In the genomic region with DNA sequence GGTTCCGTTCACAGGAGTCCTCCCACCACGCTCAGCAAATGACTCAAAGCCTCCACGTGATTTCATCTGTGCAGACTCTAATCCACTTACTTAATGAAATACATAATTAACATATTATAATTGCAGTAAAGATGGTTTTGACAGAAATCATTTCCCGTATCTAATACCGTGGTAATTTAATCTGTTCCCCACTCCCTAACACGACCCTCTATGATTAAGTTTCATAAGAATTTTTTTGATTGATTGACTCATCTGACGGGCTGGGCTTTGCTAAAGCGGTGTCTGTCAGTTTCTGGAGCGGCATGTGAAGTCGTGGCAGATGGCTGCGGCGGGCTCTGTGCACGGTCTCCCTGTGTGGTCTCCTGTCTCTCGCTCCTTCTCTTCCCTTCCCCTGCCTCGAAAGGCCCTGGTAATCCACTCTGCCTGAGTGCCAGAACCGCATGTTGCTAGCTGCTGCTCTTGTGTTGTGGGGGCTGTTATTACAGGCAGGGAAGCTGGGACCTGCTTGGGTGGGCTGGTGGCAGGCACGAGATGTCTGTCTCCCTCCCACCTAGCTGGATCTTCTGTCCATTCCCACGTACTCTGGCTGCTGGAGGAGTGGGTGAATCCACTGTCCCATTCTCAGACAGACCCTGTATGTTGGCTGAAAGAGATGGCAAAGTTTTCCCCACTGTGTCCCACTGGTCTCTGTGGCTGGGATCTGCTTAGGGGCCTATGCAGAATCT, we compare ENCODE assay signal across 13 mouse cellular contexts.
A peak's percentile ranks its signal among the peaks of the same experiment; 100 is the strongest.
DNase-seq lines count a peak whose midpoint lies in the region; ATAC-seq lines count a peak whose summit lies in the region.
"Had no signal": no experiment of that assay in that cellular context is flagged by ENCODE, and none has a peak within 500 bp of the region (broad histone marks: within the 10 kb centered on the region; RNA-seq: fewer than 3 reads in every experiment).

No protein-coding gene starts in this region.

- no peaks in the 10 kb centered on the region for H3K9me3 ChIP-seq in forebrain, embryonic 16.5 days (ENCODE audit: control insufficient read depth, low read length)
- peaks cover 11% of the 10 kb centered on the region; the same call in 1 of the 2 replicates for H3K9me3 ChIP-seq in midbrain, embryonic 14.5 days (ENCODE audit: control insufficient read depth, low read length)
- H3K9me3 ChIP-seq in heart, embryonic 11.5 days (replicated peaks; ENCODE audit: control insufficient read depth, low read length): peaks cover 4% of the 10 kb centered on the region; the same call in 1 of the 2 replicates
- H3K9me3 ChIP-seq: liver, embryonic 12.5 days had no signal

- peak; percentile 16 to 23 for DNase-seq in layer of hippocampus, postnatal 10 days (ENCODE audit: low spot score in 2 of 2)
- DNase-seq in layer of hippocampus, adult 9-11 months: no peak
- peak; percentile 32 for DNase-seq in brain, embryonic 18.5 days (ENCODE audit: low read depth, low spot score)
- DNase-seq in midbrain, embryonic 14.5 days: peak; percentile 77
- DNase-seq in thymus, postnatal 25 days: no peak
- DNase-seq in spleen, postnatal 14 days (ENCODE audit: low spot score in 2 of 2): no peak
- DNase-seq: thymus, adult 2 months had no signal

- peak; percentile 92 for ATAC-seq in forebrain, embryonic 16.5 days
- ATAC-seq in midbrain, embryonic 14.5 days (ENCODE audit: low FRiP score, low TSS enrichment): peak; percentile 86
- no peak for ATAC-seq in heart, embryonic 11.5 days (replicated peaks; ENCODE audit: insufficient number of reproducible peaks, low FRiP score, low TSS enrichment)
- ATAC-seq: activated CD4-positive, CD25-positive, alpha-beta regulatory T cell, adult 4 months; liver, embryonic 12.5 days had no signal

- H3K4me3 ChIP-seq in forebrain, embryonic 16.5 days (replicated peaks; ENCODE audit: low read length): no peak overlapping the region
- no peak overlapping the region for H3K4me3 ChIP-seq in midbrain, embryonic 14.5 days (replicated peaks; ENCODE audit: low read depth, low read length)
- no peak overlapping the region for H3K4me3 ChIP-seq in heart, embryonic 11.5 days (ENCODE audit: low read depth, low read length)
- H3K4me3 ChIP-seq: liver, embryonic 12.5 days had no signal

- no peak overlapping the region for H3K4me2 ChIP-seq in forebrain, embryonic 16.5 days (ENCODE audit: low read length)
- peak overlapping the region; percentile 18; the same call in 1 of the 2 replicates for H3K4me2 ChIP-seq in midbrain, embryonic 14.5 days (ENCODE audit: low read length)
- no peak overlapping the region for H3K4me2 ChIP-seq in heart, embryonic 11.5 days
- H3K4me2 ChIP-seq: liver, embryonic 12.5 days had no signal

- 34% methylated on average over 18 of the region's 18 CpGs for WGBS in forebrain, embryonic 16.5 days
- 13% methylated on average over 18 of the region's 18 CpGs for WGBS in midbrain, embryonic 14.5 days
- 65% methylated on average over 18 of the region's 18 CpGs for WGBS in heart, embryonic 11.5 days (ENCODE audit: insufficient replicate concordance)

- no peaks in the 10 kb centered on the region for H3K36me3 ChIP-seq in forebrain, embryonic 16.5 days (ENCODE audit: control insufficient read depth, insufficient read depth)
- H3K36me3 ChIP-seq in midbrain, embryonic 14.5 days (ENCODE audit: control insufficient read depth, insufficient read depth, low read length): no peaks in the 10 kb centered on the region
- no peaks in the 10 kb centered on the region for H3K36me3 ChIP-seq in heart, embryonic 11.5 days (ENCODE audit: control insufficient read depth, insufficient read depth, low read length)
- H3K36me3 ChIP-seq: liver, embryonic 12.5 days had no signal

- no peaks in the 10 kb centered on the region for H3K27me3 ChIP-seq in forebrain, embryonic 16.5 days (replicated peaks; ENCODE audit: control insufficient read depth, insufficient read depth, low read length)
- H3K27me3 ChIP-seq in midbrain, embryonic 14.5 days (ENCODE audit: control insufficient read depth, insufficient read depth, low read length): peaks cover 2% of the 10 kb centered on the region
- H3K27me3 ChIP-seq in heart, embryonic 11.5 days (ENCODE audit: control insufficient read depth, insufficient read depth, low read length): no peaks in the 10 kb centered on the region
- H3K27me3 ChIP-seq: CH12.LX; liver, embryonic 12.5 days had no signal

- H3K4me1 ChIP-seq in forebrain, embryonic 16.5 days (replicated peaks; ENCODE audit: control insufficient read depth, insufficient read depth, low read length): peaks cover 18% of the 10 kb centered on the region
- H3K4me1 ChIP-seq in midbrain, embryonic 14.5 days (ENCODE audit: control insufficient read depth, insufficient read depth, low read length): peaks cover 15% of the 10 kb centered on the region
- peaks cover 4% of the 10 kb centered on the region; the same call in 1 of the 2 replicates for H3K4me1 ChIP-seq in heart, embryonic 11.5 days (ENCODE audit: control insufficient read depth, insufficient read depth, low read length)
- H3K4me1 ChIP-seq: liver, embryonic 12.5 days had no signal

- no peak overlapping the region for H3K27ac ChIP-seq in forebrain, embryonic 16.5 days (ENCODE audit: low read length)
- H3K27ac ChIP-seq in midbrain, embryonic 14.5 days (replicated peaks; ENCODE audit: low read depth, low read length): no peak overlapping the region
- no peak overlapping the region for H3K27ac ChIP-seq in heart, embryonic 11.5 days (ENCODE audit: low read depth, low read length)
- H3K27ac ChIP-seq: kidney, postnatal 0 days; liver, embryonic 12.5 days had no signal

- H3K9ac ChIP-seq in forebrain, embryonic 16.5 days (replicated peaks; ENCODE audit: low read depth, low read length): no peak overlapping the region
- no peak overlapping the region; the same call in 1 of the 2 replicates for H3K9ac ChIP-seq in midbrain, embryonic 14.5 days (replicated peaks; ENCODE audit: low read length)
- H3K9ac ChIP-seq in heart, embryonic 11.5 days (ENCODE audit: low read depth, low read length): no peak overlapping the region
- H3K9ac ChIP-seq: liver, embryonic 12.5 days had no signal

Comparison
In these comparisons a context has a peak if more than half of its experiments do, and no peak if none do; other contexts are left out.
1. DNase-seq: peak in layer of hippocampus, postnatal 10 days (2 of 2), brain, embryonic 18.5 days (single experiment) and midbrain, embryonic 14.5 days (single experiment); none in layer of hippocampus, adult 9-11 months (single experiment), thymus, postnatal 25 days (single experiment) and spleen, postnatal 14 days (0 of 2).